Mouse (Mus musculus) embryonic fibroblast, embryonic 13.5 days (primary cell): Measurements from ENCODE around the gene Pard6a.

Source experiments
- CTCF ChIP-seq: IDR thresholded peaks from 2 replicates; pipeline ENCODE4 v1.5.1; 2011; ENCODE audit warnings: mild to moderate bottlenecking, control low read depth, low read length, moderate library complexity, borderline replicate concordance; ENCODE audit not compliant: insufficient read depth
- POLR2A ChIP-seq: IDR thresholded peaks from 2 replicates; pipeline ENCODE4 v1.6.1; 2011; ENCODE audit warnings: low read depth, mild to moderate bottlenecking, control low read depth, low read length, moderate library complexity

- TF ChIP-seq CTCF: no peak
- TF ChIP-seq POLR2A: no peak
Observed at GRCm38 (mm10) chr8:105687512-105687911, 13.4 kb upstream of the Pard6a start.
